Mouse (Mus musculus) hindbrain, embryonic 15.5 days (tissue): ENCODE data around the gene Cd274. TPM values are rescaled to one million over a fixed set of nuclear protein-coding genes. Genes with fewer than 3 reads are reported as not detected.

Experiments
- ATAC-seq: fragments of 200-750 bp; cut with Nextera tagmentation; 2 replicates; pipeline ENCODE4 v1.8.0; 2017; ENCODE audit warnings: low read depth, moderate number of reproducible peaks, moderate TSS enrichment; ENCODE audit not compliant: low FRiP score
- H3K27ac ChIP-seq: fragments of 300-500 bp; sonication (generic); replicated peaks from 2 replicates; pipeline ENCODE4 v1.5.1; 2015; ENCODE audit warnings: mild to moderate bottlenecking, inconsistent platforms
- H3K27me3 ChIP-seq: fragments of 300-500 bp; sonication (generic); 2 replicates; pipeline ENCODE4 v1.6.1; 2015; ENCODE audit warnings: control low read depth, inconsistent platforms
- H3K36me3 ChIP-seq: fragments of 300-500 bp; sonication (generic); 2 replicates; pipeline ENCODE4 v1.6.1; 2015; ENCODE audit warnings: control low read depth, inconsistent platforms
- H3K4me1 ChIP-seq: fragments of 300-500 bp; sonication (generic); replicated peaks from 2 replicates; pipeline ENCODE4 v1.6.1; 2015; ENCODE audit warnings: control low read depth, inconsistent platforms
- H3K4me2 ChIP-seq: fragments of 300-500 bp; sonication (generic); 2 replicates; pipeline ENCODE4 v1.6.1; 2015; ENCODE audit warnings: moderate library complexity, mild to moderate bottlenecking, inconsistent platforms
- H3K4me3 ChIP-seq: fragments of 300-500 bp; sonication (generic); 2 replicates; pipeline ENCODE4 v1.5.1; 2015; ENCODE audit warnings: mild to moderate bottlenecking, inconsistent platforms
- H3K9ac ChIP-seq: fragments of 300-500 bp; sonication (generic); 2 replicates; pipeline ENCODE4 v1.6.1; 2015; ENCODE audit warnings: inconsistent platforms
- H3K9me3 ChIP-seq: fragments of 300-500 bp; sonication (generic); 2 replicates; pipeline ENCODE4 v1.6.1; 2016; ENCODE audit warnings: control low read depth, inconsistent platforms
- WGBS: fragments of 180-500 bp; shearing (Covaris S2); methylation state at CpG from one replicate; pipeline ENCODE4 v1.1.7; 2015; 5-methylcytosine and 5-hydroxymethylcytosine counted together
- polyA plus RNA-seq: library from polyadenylated mRNA; unstranded; fragments of >200 nt; fragmentation: Nextera tagmentation; extraction: Ambion mirVana; gene quantifications from 2 replicates; pipeline ENCODE4 v1.2.1, GENCODE M21; 2015

Cd274 gene
- polyA plus RNA-seq, 1 experiment from 2014 or later, result 0.64 TPM

- H3K4me3 ChIP-seq, result no peak overlapping the region
- H3K36me3 ChIP-seq, result peaks cover 8% of the 10 kb centered on the region; the same call in 1 of the 2 replicates
- no peak overlapping the region for H3K27ac ChIP-seq
- no peaks in the 10 kb centered on the region for H3K4me1 ChIP-seq
- no peak overlapping the region for H3K4me2 ChIP-seq
- no peak for ATAC-seq
- WGBS, result 77% methylated on average over 6 of the region's 6 CpGs
- no peaks in the 10 kb centered on the region for H3K9me3 ChIP-seq
- H3K9ac ChIP-seq, result no peak overlapping the region
- no peaks in the 10 kb centered on the region for H3K27me3 ChIP-seq
These were observed 21.6 kb upstream of the Cd274 start for GRCm38 (mm10) chr19:29345636-29346035.

- Histone ChIP-seq H3K9me3 (no peaks in the 10 kb centered on the region), H3K4me2 (no peak overlapping the region), H3K36me3 (peaks cover 10% of the 10 kb centered on the region; the same call in 1 of the 2 replicates), H3K27ac (no peak overlapping the region), H3K4me3 (no peak overlapping the region), H3K9ac (no peak overlapping the region), H3K4me1 (peaks cover 6% of the 10 kb centered on the region), H3K27me3 (no peaks in the 10 kb centered on the region)
- WGBS, result 18% methylated on average over 5 of the region's 5 CpGs
- ATAC-seq, result no peak
These were observed 16.3 kb upstream of the Cd274 start for GRCm38 (mm10) chr19:29350991-29351390.

- H3K9ac ChIP-seq, result peak overlapping the region; percentile 27; the same call in 1 of the 2 replicates
- peaks cover 10% of the 10 kb centered on the region for H3K4me1 ChIP-seq
- 5% methylated on average over 20 of the region's 20 CpGs for WGBS
- peak overlapping the region; percentile 30 for H3K4me3 ChIP-seq
- H3K27ac ChIP-seq, result 0 out of 2 replicates have a peak overlapping the region, but pooled peaks have one; percentile 48
- no peaks in the 10 kb centered on the region for H3K9me3 ChIP-seq
- ATAC-seq, result peak; percentile 67
- H3K4me2 ChIP-seq, result peak overlapping the region; percentile 55
- peaks cover 21% of the 10 kb centered on the region for H3K36me3 ChIP-seq
- H3K27me3 ChIP-seq, result no peaks in the 10 kb centered on the region
These were observed 12.1 kb upstream of the Cd274 start for GRCm38 (mm10) chr19:29354895-29355877.

GRCm38 (mm10) chr19:29356281-29356680 is 11.0 kb upstream of the Cd274 start:
- Histone ChIP-seq H3K9me3 (no peaks in the 10 kb centered on the region), H3K4me3 (no peak overlapping the region), H3K9ac (no peak overlapping the region), H3K36me3 (peaks cover 21% of the 10 kb centered on the region), H3K27me3 (no peaks in the 10 kb centered on the region), H3K4me1 (peaks cover 19% of the 10 kb centered on the region), H3K4me2 (no peak overlapping the region), H3K27ac (no peak overlapping the region)
- ATAC-seq, result no peak
- 85% methylated on average over 11 of the region's 11 CpGs for WGBS

GRCm38 (mm10) chr19:29360251-29360650 is 7.0 kb upstream of the Cd274 start:
- WGBS, result 84% methylated on average over 5 of the region's 5 CpGs
- ATAC-seq, result no peak
- H3K36me3 ChIP-seq, result peaks cover 19% of the 10 kb centered on the region
- no peak overlapping the region for H3K4me2 ChIP-seq
- no peaks in the 10 kb centered on the region for H3K9me3 ChIP-seq
- no peak overlapping the region for H3K9ac ChIP-seq
- H3K27ac ChIP-seq, result no peak overlapping the region
- H3K4me1 ChIP-seq, result peaks cover 21% of the 10 kb centered on the region
- no peaks in the 10 kb centered on the region for H3K27me3 ChIP-seq
- H3K4me3 ChIP-seq, result no peak overlapping the region

GRCm38 (mm10) chr19:29361468-29362130 is 5.7 kb upstream of the Cd274 start:
- H3K27ac ChIP-seq, result peak overlapping the region; percentile 75
- no peaks in the 10 kb centered on the region for H3K27me3 ChIP-seq
- H3K9ac ChIP-seq, result peak overlapping the region; percentile 67
- peaks cover 17% of the 10 kb centered on the region for H3K36me3 ChIP-seq
- ATAC-seq, result peak; percentile 100
- H3K9me3 ChIP-seq, result no peaks in the 10 kb centered on the region
- H3K4me1 ChIP-seq, result peaks cover 19% of the 10 kb centered on the region
- peak overlapping the region; percentile 61 for H3K4me2 ChIP-seq
- peak overlapping the region; percentile 66 for H3K4me3 ChIP-seq
- 2% methylated on average over 33 of the region's 33 CpGs for WGBS

- H3K27ac ChIP-seq, result peak overlapping the region; percentile 75
- WGBS, result 47% methylated on average over 13 of the region's 13 CpGs
- no peaks in the 10 kb centered on the region for H3K27me3 ChIP-seq
- no peaks in the 10 kb centered on the region for H3K9me3 ChIP-seq
- H3K4me2 ChIP-seq, result peak overlapping the region; percentile 61
- peak overlapping the region; percentile 41 for H3K9ac ChIP-seq
- 0 out of 2 replicates have a peak, but pooled peaks have one; percentile 19 for ATAC-seq
- peaks cover 24% of the 10 kb centered on the region for H3K4me1 ChIP-seq
- peaks cover 14% of the 10 kb centered on the region for H3K36me3 ChIP-seq
- H3K4me3 ChIP-seq, result peak overlapping the region; percentile 66
These were observed 4.9 kb upstream of the Cd274 start for GRCm38 (mm10) chr19:29362173-29362930.

GRCm38 (mm10) chr19:29363557-29363956 is 3.7 kb upstream of the Cd274 start:
- no peak overlapping the region for H3K4me3 ChIP-seq
- no peak overlapping the region for H3K4me2 ChIP-seq
- no peak overlapping the region for H3K9ac ChIP-seq
- no peak overlapping the region for H3K27ac ChIP-seq
- peaks cover 27% of the 10 kb centered on the region for H3K4me1 ChIP-seq
- H3K27me3 ChIP-seq, result no peaks in the 10 kb centered on the region
- WGBS, result 92% methylated on average over 7 of the region's 7 CpGs
- no peak for ATAC-seq
- no peaks in the 10 kb centered on the region for H3K9me3 ChIP-seq
- peaks cover 6% of the 10 kb centered on the region for H3K36me3 ChIP-seq

- no peak overlapping the region for H3K9ac ChIP-seq
- H3K4me1 ChIP-seq, result peaks cover 27% of the 10 kb centered on the region
- 0 out of 2 replicates have a peak, but pooled peaks cover 1% of the 10 kb centered on the region for H3K36me3 ChIP-seq
- no peaks in the 10 kb centered on the region for H3K27me3 ChIP-seq
- no peak overlapping the region for H3K27ac ChIP-seq
- H3K9me3 ChIP-seq, result no peaks in the 10 kb centered on the region
- WGBS, result 79% methylated on average over 5 of the region's 5 CpGs
- no peak overlapping the region for H3K4me3 ChIP-seq
- H3K4me2 ChIP-seq, result no peak overlapping the region
- ATAC-seq, result no peak
These were observed 3.2 kb upstream of the Cd274 start for GRCm38 (mm10) chr19:29364076-29364475.

GRCm38 (mm10) chr19:29365105-29365504 is 2.1 kb upstream of the Cd274 start:
- ATAC-seq, result no peak
- Histone ChIP-seq H3K4me2 (no peak overlapping the region), H3K9me3 (no peaks in the 10 kb centered on the region), H3K27ac (no peak overlapping the region), H3K4me1 (peaks cover 24% of the 10 kb centered on the region), H3K27me3 (no peaks in the 10 kb centered on the region), H3K36me3 (no peaks in the 10 kb centered on the region), H3K4me3 (no peak overlapping the region), H3K9ac (no peak overlapping the region)
- 20% methylated on average over 3 of the region's 3 CpGs for WGBS

- H3K36me3 ChIP-seq, result no peaks in the 10 kb centered on the region
- H3K4me3 ChIP-seq, result peak overlapping the region; percentile 42
- H3K4me2 ChIP-seq, result peak overlapping the region; percentile 72
- WGBS, result 58% methylated on average over 20 of the region's 20 CpGs
- 0 out of 2 replicates have a peak overlapping the region, but pooled peaks have one; percentile 16 for H3K9ac ChIP-seq
- H3K4me1 ChIP-seq, result peaks cover 15% of the 10 kb centered on the region; the same call in 1 of the 2 replicates
- no peaks in the 10 kb centered on the region for H3K27me3 ChIP-seq
- H3K9me3 ChIP-seq, result no peaks in the 10 kb centered on the region
- no peak for ATAC-seq
- H3K27ac ChIP-seq, result no peak overlapping the region
These were observed 858 bp upstream of the Cd274 start for GRCm38 (mm10) chr19:29366226-29366968.
